Mouse (Mus musculus): ENCODE data around the gene Matn3. TPM values are rescaled to one million over a fixed set of nuclear protein-coding genes. Genes with fewer than 3 reads are reported as not detected.

The Matn3 gene
- polyA plus RNA-seq (2012): not detected in 2 replicates

GRCm38 (mm10) chr12:8947714-8948464, at the start of gene Matn3:
Matn3 (plus strand) TSS chr12:8947929.

GRCm38 (mm10) chr12:8921394-8922368, 26.0 kb upstream of the Matn3 start, which contains the start of gene Laptm4a:
Laptm4a (plus strand) TSS chr12:8921664.

GRCm38 (mm10) chr12:8973820-8974465, 26.2 kb downstream of the Matn3 start, which contains the start of gene Wdr35:
Wdr35 (plus strand) TSS chr12:8973892.

Other genes with a start within 250 kb of the Matn3 start
- gene Sdc1, start 176.6 kb upstream of the Matn3 start, polyA plus RNA-seq (2012): 10.0 and 15.0 TPM in 2 replicates
- 18.2 and 20.8 TPM in 2 replicates for gene Laptm4a, start 26.3 kb upstream of the Matn3 start, polyA plus RNA-seq (2012)
- 0.06 and 0.15 TPM in 2 replicates for gene Wdr35, start 26.0 kb downstream of the Matn3 start, polyA plus RNA-seq (2012)
- 28.4 and 37.4 TPM in 2 replicates for gene Ttc32, start 82.1 kb downstream of the Matn3 start, polyA plus RNA-seq (2012)